Mouse (Mus musculus) intestine, embryonic 16.5 days (tissue): ENCODE measurements around the gene Wnk2. TPM values are rescaled to one million over a fixed set of nuclear protein-coding genes. Genes with fewer than 3 reads are reported as not detected.
A peak's percentile ranks its signal among the peaks of the same experiment; 100 is the strongest.

Experiments used
- ATAC-seq: fragments of 200-750 bp; cut with Nextera tagmentation; 2 replicates; pipeline ENCODE4 v1.8.0; 2017; ENCODE audit warnings: moderate TSS enrichment, moderate library complexity
- H3K27ac ChIP-seq: fragments of 300-500 bp; sonication (generic); 2 replicates; pipeline ENCODE4 v1.5.1; 2014; ENCODE audit warnings: mild to moderate bottlenecking, low read length
- H3K27me3 ChIP-seq: fragments of 300-500 bp; sonication (generic); replicated peaks from 2 replicates; pipeline ENCODE4 v1.6.1; 2014; ENCODE audit warnings: low read length, control low read depth, mixed read lengths; ENCODE audit not compliant: control insufficient read depth, insufficient read depth
- H3K36me3 ChIP-seq: fragments of 300-500 bp; sonication (generic); 2 replicates; pipeline ENCODE4 v1.6.1; 2014; ENCODE audit warnings: low read length, control low read depth; ENCODE audit not compliant: control insufficient read depth, insufficient read depth
- H3K4me1 ChIP-seq: fragments of 300-500 bp; sonication (generic); 2 replicates; pipeline ENCODE4 v1.6.1; 2014; ENCODE audit warnings: low read length, control low read depth, mixed read lengths; ENCODE audit not compliant: control insufficient read depth, insufficient read depth
- H3K4me2 ChIP-seq: fragments of 300-500 bp; sonication (generic); 2 replicates; pipeline ENCODE4 v1.6.1; 2014; ENCODE audit warnings: low read depth, low read length, control low read depth
- H3K4me3 ChIP-seq: fragments of 300-500 bp; sonication (generic); 2 replicates; pipeline ENCODE4 v1.5.1; 2014; ENCODE audit warnings: mild to moderate bottlenecking, low read length
- H3K9ac ChIP-seq: fragments of 300-500 bp; sonication (generic); 2 replicates; pipeline ENCODE4 v1.6.1; 2014; ENCODE audit warnings: low read depth, low read length
- H3K9me3 ChIP-seq: fragments of 300-500 bp; sonication (generic); 2 replicates; pipeline ENCODE4 v1.6.1; 2016; ENCODE audit warnings: low read length, control low read depth; ENCODE audit not compliant: control insufficient read depth
- WGBS: fragments of 180-500 bp; shearing (Covaris S2); extraction: QIAGEN DNeasy Blood & Tissue Kit; methylation state at CpG from one replicate; pipeline ENCODE4 v1.1.7; 2014; 5-methylcytosine and 5-hydroxymethylcytosine counted together
- polyA plus RNA-seq: library from polyadenylated mRNA; unstranded; fragments of >200 nt; fragmentation: Nextera tagmentation; extraction: Ambion mirVana; gene quantifications from 2 replicates; pipeline ENCODE4 v1.2.1, GENCODE M21; 2015

The Wnk2 gene
- polyA plus RNA-seq, 1 experiment from 2014 or later, result 3.5 TPM

GRCm38 (mm10) chr13:49133125-49133524 lies 14.7 kb downstream of the Wnk2 start:
- Histone ChIP-seq H3K27ac (peak overlapping the region; percentile 80), H3K36me3 (no peaks in the 10 kb centered on the region), H3K27me3 (no peaks in the 10 kb centered on the region), H3K9me3 (no peaks in the 10 kb centered on the region), H3K4me1 (peaks cover 39% of the 10 kb centered on the region), H3K4me3 (no peak overlapping the region), H3K4me2 (no peak overlapping the region), H3K9ac (0 out of 2 replicates have a peak overlapping the region, but pooled peaks have one; percentile 7)
- WGBS, result 56% methylated on average over 4 of the region's 4 CpGs
- ATAC-seq, result no peak

- H3K9me3 ChIP-seq, result no peaks in the 10 kb centered on the region
- 54% methylated on average over 7 of the region's 7 CpGs for WGBS
- H3K27ac ChIP-seq, result peak overlapping the region; percentile 80
- peak overlapping the region; percentile 8; the same call in 1 of the 2 replicates for H3K4me2 ChIP-seq
- peak overlapping the region; percentile 36 for H3K9ac ChIP-seq
- H3K4me1 ChIP-seq, result peaks cover 46% of the 10 kb centered on the region
- no peak overlapping the region for H3K4me3 ChIP-seq
- ATAC-seq, result peak; percentile 47
- H3K27me3 ChIP-seq, result no peaks in the 10 kb centered on the region
- no peaks in the 10 kb centered on the region for H3K36me3 ChIP-seq
Measured at GRCm38 (mm10) chr13:49131946-49132687, 15.7 kb downstream of the Wnk2 start.

GRCm38 (mm10) chr13:49131342-49131855 lies 16.4 kb downstream of the Wnk2 start:
- peak overlapping the region; percentile 36; the same call in 1 of the 2 replicates for H3K9ac ChIP-seq
- H3K36me3 ChIP-seq, result no peaks in the 10 kb centered on the region
- H3K4me1 ChIP-seq, result peaks cover 46% of the 10 kb centered on the region
- peak; percentile 56 for ATAC-seq
- peak overlapping the region; percentile 80 for H3K27ac ChIP-seq
- H3K4me2 ChIP-seq, result 0 out of 2 replicates have a peak overlapping the region, but pooled peaks have one; percentile 8
- no peaks in the 10 kb centered on the region for H3K27me3 ChIP-seq
- H3K9me3 ChIP-seq, result no peaks in the 10 kb centered on the region
- H3K4me3 ChIP-seq, result no peak overlapping the region
- WGBS, result 60% methylated on average over 4 of the region's 4 CpGs

GRCm38 (mm10) chr13:49129845-49130244 lies 18.0 kb downstream of the Wnk2 start:
- Histone ChIP-seq H3K27ac (no peak overlapping the region), H3K27me3 (no peaks in the 10 kb centered on the region), H3K4me2 (no peak overlapping the region), H3K4me3 (no peak overlapping the region), H3K36me3 (no peaks in the 10 kb centered on the region), H3K4me1 (peaks cover 46% of the 10 kb centered on the region), H3K9ac (no peak overlapping the region), H3K9me3 (no peaks in the 10 kb centered on the region)
- 32% methylated on average over 4 of the region's 4 CpGs for whole genome bisulfite sequencing
- no peak for ATAC-seq

GRCm38 (mm10) chr13:49129154-49129553 lies 18.7 kb downstream of the Wnk2 start:
- no peaks in the 10 kb centered on the region for H3K27me3 ChIP-seq
- H3K4me3 ChIP-seq, result no peak overlapping the region
- H3K4me2 ChIP-seq, result no peak overlapping the region
- no peak overlapping the region for H3K27ac ChIP-seq
- H3K9me3 ChIP-seq, result no peaks in the 10 kb centered on the region
- H3K9ac ChIP-seq, result no peak overlapping the region
- WGBS, result 93% methylated on average over 1 of the region's 1 CpGs
- no peak for ATAC-seq
- H3K4me1 ChIP-seq, result peaks cover 46% of the 10 kb centered on the region
- H3K36me3 ChIP-seq, result no peaks in the 10 kb centered on the region

GRCm38 (mm10) chr13:49127844-49128631 lies 19.8 kb downstream of the Wnk2 start:
- WGBS, result 35% methylated on average over 15 of the region's 15 CpGs
- Histone ChIP-seq H3K4me2 (no peak overlapping the region), H3K36me3 (no peaks in the 10 kb centered on the region), H3K27me3 (no peaks in the 10 kb centered on the region), H3K4me1 (peaks cover 38% of the 10 kb centered on the region), H3K27ac (peak overlapping the region; percentile 6; the same call in 1 of the 2 replicates), H3K4me3 (no peak overlapping the region), H3K9ac (peak overlapping the region; percentile 14; the same call in 1 of the 2 replicates), H3K9me3 (no peaks in the 10 kb centered on the region)
- ATAC-seq, result no peak

- Histone ChIP-seq H3K9ac (no peak overlapping the region), H3K36me3 (no peaks in the 10 kb centered on the region), H3K4me3 (no peak overlapping the region), H3K27me3 (no peaks in the 10 kb centered on the region), H3K9me3 (no peaks in the 10 kb centered on the region), H3K27ac (no peak overlapping the region), H3K4me1 (peaks cover 11% of the 10 kb centered on the region), H3K4me2 (no peak overlapping the region)
- ATAC-seq, result peak; percentile 58; the same call in 1 of the 2 replicates
- WGBS, result 71% methylated on average over 4 of the region's 4 CpGs
Measured at GRCm38 (mm10) chr13:49122106-49122505, 25.7 kb downstream of the Wnk2 start.

GRCm38 (mm10) chr13:49117563-49117962 lies 30.3 kb downstream of the Wnk2 start:
- 88% methylated on average over 8 of the region's 8 CpGs for WGBS
- H3K9ac ChIP-seq, result no peak overlapping the region
- H3K27ac ChIP-seq, result no peak overlapping the region

GRCm38 (mm10) chr13:49114921-49115320 lies 32.9 kb downstream of the Wnk2 start:
- Histone ChIP-seq H3K36me3 (no peaks in the 10 kb centered on the region), H3K4me3 (no peak overlapping the region), H3K27me3 (no peaks in the 10 kb centered on the region), H3K4me2 (no peak overlapping the region), H3K9me3 (no peaks in the 10 kb centered on the region), H3K27ac (no peak overlapping the region), H3K4me1 (peaks cover under 1% of the 10 kb centered on the region; the same call in 1 of the 2 replicates), H3K9ac (no peak overlapping the region)
- WGBS, result 77% methylated on average over 14 of the region's 14 CpGs
- ATAC-seq, result no peak

More at GRCm38 (mm10) chr13:49117563-49117962, 30.3 kb downstream of the Wnk2 start:
- Histone ChIP-seq H3K9me3 (no peaks in the 10 kb centered on the region), H3K36me3 (no peaks in the 10 kb centered on the region), H3K4me2 (no peak overlapping the region), H3K4me1 (peaks cover 11% of the 10 kb centered on the region), H3K27me3 (no peaks in the 10 kb centered on the region), H3K4me3 (no peak overlapping the region)
- ATAC-seq, result no peak
